Mouse (Mus musculus) brain, embryonic 18.5 days (tissue): ENCODE measurements around the gene Atrx.
"Not testable (repeated sequence)": the region's sequence is repeated elsewhere in the genome, so short reads cannot be mapped to it uniquely, and the experiment has no call there.

Source experiments
- DNase-seq: peaks from one replicate; pipeline ENCODE4 v3.0.0-alpha.2; 2012; ENCODE audit warnings: low read depth, low spot score

Gene Atrx

GRCm38 (mm10) chrX:105928861-105929477 is at the start of gene Atrx:
Gene Atrx (minus strand): TSS chrX:105929403.
- DNase-seq: peak; percentile 77

- DNase-seq: not testable (repeated sequence)
These were observed 27.9 kb upstream of the Atrx start for GRCm38 (mm10) chrX:105957091-105957490.

- DNase-seq: no peak
These were observed 24.8 kb upstream of the Atrx start for GRCm38 (mm10) chrX:105953999-105954398.

- no peak for DNase-seq
These were observed 17.2 kb upstream of the Atrx start for GRCm38 (mm10) chrX:105946357-105946756.

GRCm38 (mm10) chrX:105939245-105939644 is 10.0 kb upstream of the Atrx start:
- no peak for DNase-seq

GRCm38 (mm10) chrX:105937736-105938135 is 8.5 kb upstream of the Atrx start:
- DNase-seq: no peak

- DNase-seq: no peak
These were observed 5.1 kb upstream of the Atrx start for GRCm38 (mm10) chrX:105934341-105934740.

- DNase-seq: no peak
These were observed 355 bp upstream of the Atrx start for GRCm38 (mm10) chrX:105929478-105930038.

- no peak for DNase-seq
These were observed 1.0 kb downstream of the Atrx start for GRCm38 (mm10) chrX:105927941-105928860.

- no peak for DNase-seq
These were observed 3.0 kb downstream of the Atrx start for GRCm38 (mm10) chrX:105926121-105926735.

GRCm38 (mm10) chrX:105924326-105925070 is 4.7 kb downstream of the Atrx start:
- no peak for DNase-seq

- no peak for DNase-seq
These were observed 5.3 kb downstream of the Atrx start for GRCm38 (mm10) chrX:105923896-105924295.

GRCm38 (mm10) chrX:105922986-105923385 is 6.2 kb downstream of the Atrx start:
- not testable (repeated sequence) for DNase-seq

GRCm38 (mm10) chrX:105921421-105921820 is 7.8 kb downstream of the Atrx start:
- DNase-seq: no peak

GRCm38 (mm10) chrX:105911728-105912127 is 17.5 kb downstream of the Atrx start:
- no peak for DNase-seq

GRCm38 (mm10) chrX:105901611-105902010 is 27.6 kb downstream of the Atrx start:
- no peak for DNase-seq

GRCm38 (mm10) chrX:105886921-105887320 is 42.3 kb downstream of the Atrx start:
- no peak for DNase-seq

- DNase-seq: no peak
These were observed 64.8 kb downstream of the Atrx start for GRCm38 (mm10) chrX:105864367-105864766.

- no peak for DNase-seq
These were observed 104.7 kb downstream of the Atrx start for GRCm38 (mm10) chrX:105824462-105824861.

GRCm38 (mm10) chrX:105794806-105795403 is 134.3 kb downstream of the Atrx start:
- DNase-seq: no peak

GRCm38 (mm10) chrX:105773281-105773680 is 155.9 kb downstream of the Atrx start:
- DNase-seq: no peak
